Mouse (Mus musculus): ENCODE data around the gene Dock10. TPM values are rescaled to one million over a fixed set of nuclear protein-coding genes. Genes with fewer than 3 reads are reported as not detected.
A peak's percentile ranks its signal among the peaks of the same experiment; 100 is the strongest.

The Dock10 gene
- polyA plus RNA-seq, 2 experiments: 8.2 to 9.1 TPM

DNA sequence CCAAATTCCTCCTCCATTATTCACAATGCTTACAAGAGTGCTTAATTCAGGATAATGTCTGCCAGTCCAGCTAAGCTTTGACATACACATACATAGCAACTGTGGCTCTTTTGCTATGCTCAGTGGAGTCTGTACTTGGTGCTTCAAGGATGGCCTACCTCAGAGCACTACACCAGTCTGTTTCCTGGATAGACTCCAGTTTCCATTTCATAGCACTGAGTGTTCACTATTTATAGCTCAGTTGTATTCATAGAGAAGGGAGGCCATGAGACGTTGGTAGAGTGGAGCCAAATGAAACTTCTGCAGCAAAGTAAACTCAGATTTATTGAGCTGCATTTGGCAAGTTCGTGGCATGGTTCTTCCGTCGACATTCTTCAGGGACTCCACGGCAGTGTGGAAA, 274.9 kb downstream of the Dock10 start:
- H3K9me3 ChIP-seq (ENCODE audit: control insufficient read depth, low read length): no peaks in the 10 kb centered on the region
- H3K4me3 ChIP-seq (replicated peaks; ENCODE audit: low read length): no peak overlapping the region
- no peak overlapping the region for H3K27ac ChIP-seq (replicated peaks; ENCODE audit: low read depth, low read length)
- no peak for ATAC-seq (ENCODE audit: low FRiP score, low read depth)
- no peaks in the 10 kb centered on the region for H3K27me3 ChIP-seq (ENCODE audit: control insufficient read depth, insufficient read depth, low read length)
- WGBS: 61% methylated on average over 5 of the region's 5 CpGs
- TF ChIP-seq POLR2A (IDR thresholded peaks at IDR 0.05; ENCODE audit: borderline replicate concordance, extremely low read depth, insufficient read depth, insufficient read length): no peak
- no peaks in the 10 kb centered on the region for H3K4me1 ChIP-seq (ENCODE audit: control insufficient read depth, insufficient read depth, low read length)
- H3K36me3 ChIP-seq (ENCODE audit: control insufficient read depth, insufficient read depth, low read length): no peaks in the 10 kb centered on the region
- H3K4me2 ChIP-seq (replicated peaks; ENCODE audit: low read depth, low read length, severe bottlenecking): no peak overlapping the region
- H3K9ac ChIP-seq (ENCODE audit: low read depth, low read length, severe bottlenecking): no peak overlapping the region
- DNase-seq (ENCODE audit: low spot score): peak; percentile 49

DNA sequence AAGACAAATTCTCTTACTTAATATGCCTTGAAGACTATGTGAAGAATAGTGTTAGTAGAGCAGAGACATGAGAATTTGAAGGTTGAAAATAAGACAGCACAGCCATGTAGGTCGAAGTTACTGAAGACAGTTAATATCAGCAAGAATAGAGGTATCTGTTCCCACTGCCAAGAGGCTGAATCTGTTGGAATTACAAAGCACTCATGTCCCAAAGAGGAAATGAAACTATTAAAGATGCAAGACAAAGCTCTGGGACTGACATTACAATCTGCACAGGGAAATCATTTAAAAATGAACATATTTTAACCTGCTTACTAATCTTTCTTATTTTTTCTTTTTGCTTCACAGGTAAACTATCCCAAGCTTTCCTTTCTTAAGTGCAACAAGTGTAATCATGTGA, 283.4 kb downstream of the Dock10 start:
- no peaks in the 10 kb centered on the region for H3K9me3 ChIP-seq (ENCODE audit: control insufficient read depth, low read length)
- no peaks in the 10 kb centered on the region for H3K27me3 ChIP-seq (ENCODE audit: control insufficient read depth, insufficient read depth, low read length)
- 71% methylated on average over 1 of the region's 1 CpGs for WGBS
- ATAC-seq (ENCODE audit: low FRiP score, low read depth) (no peak), DNase-seq (ENCODE audit: low spot score) (no peak)
- no peaks in the 10 kb centered on the region for H3K4me1 ChIP-seq (ENCODE audit: control insufficient read depth, insufficient read depth, low read length)
- H3K4me2 ChIP-seq (replicated peaks; ENCODE audit: low read depth, low read length, severe bottlenecking): no peak overlapping the region
- H3K27ac ChIP-seq (replicated peaks; ENCODE audit: low read depth, low read length): no peak overlapping the region
- TF ChIP-seq POLR2A (IDR thresholded peaks at IDR 0.05; ENCODE audit: borderline replicate concordance, extremely low read depth, insufficient read depth, insufficient read length): no peak
- H3K4me3 ChIP-seq (replicated peaks; ENCODE audit: low read length): no peak overlapping the region
- no peak overlapping the region for H3K9ac ChIP-seq (ENCODE audit: low read depth, low read length, severe bottlenecking)
- H3K36me3 ChIP-seq (ENCODE audit: control insufficient read depth, insufficient read depth, low read length): no peaks in the 10 kb centered on the region

DNA sequence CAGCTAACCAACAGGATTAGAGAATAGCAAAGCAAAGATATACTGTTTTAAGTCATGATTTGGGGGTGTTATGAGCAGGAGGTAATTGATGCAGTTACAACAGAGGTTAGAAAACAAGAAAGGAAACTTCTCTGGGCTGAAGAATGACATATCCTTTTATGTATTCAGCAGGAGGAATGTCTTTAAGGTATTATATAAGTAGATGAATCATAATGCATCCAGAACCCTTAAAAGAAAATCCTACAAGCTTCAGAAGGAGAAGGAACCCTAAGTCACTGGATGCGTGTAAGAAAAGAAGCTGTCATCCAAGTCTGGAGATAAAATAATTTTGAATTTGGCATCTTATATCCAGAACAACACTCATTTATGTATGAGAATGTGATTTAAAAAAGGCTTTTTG, 285.9 kb downstream of the Dock10 start:
- Histone ChIP-seq H3K27ac (replicated peaks; ENCODE audit: low read depth, low read length) (no peak overlapping the region), H3K9me3 (ENCODE audit: control insufficient read depth, low read length) (no peaks in the 10 kb centered on the region), H3K4me3 (replicated peaks; ENCODE audit: low read length) (no peak overlapping the region), H3K27me3 (ENCODE audit: control insufficient read depth, insufficient read depth, low read length) (no peaks in the 10 kb centered on the region), H3K9ac (ENCODE audit: low read depth, low read length, severe bottlenecking) (no peak overlapping the region), H3K4me2 (replicated peaks; ENCODE audit: low read depth, low read length, severe bottlenecking) (no peak overlapping the region), H3K36me3 (ENCODE audit: control insufficient read depth, insufficient read depth, low read length) (no peaks in the 10 kb centered on the region), H3K4me1 (ENCODE audit: control insufficient read depth, insufficient read depth, low read length) (no peaks in the 10 kb centered on the region)
- WGBS: 86% methylated on average over 1 of the region's 1 CpGs
- ATAC-seq (ENCODE audit: low FRiP score, low read depth) (no peak), DNase-seq (ENCODE audit: low spot score) (no peak)
- TF ChIP-seq POLR2A (IDR thresholded peaks at IDR 0.05; ENCODE audit: borderline replicate concordance, extremely low read depth, insufficient read depth, insufficient read length): no peak

DNA sequence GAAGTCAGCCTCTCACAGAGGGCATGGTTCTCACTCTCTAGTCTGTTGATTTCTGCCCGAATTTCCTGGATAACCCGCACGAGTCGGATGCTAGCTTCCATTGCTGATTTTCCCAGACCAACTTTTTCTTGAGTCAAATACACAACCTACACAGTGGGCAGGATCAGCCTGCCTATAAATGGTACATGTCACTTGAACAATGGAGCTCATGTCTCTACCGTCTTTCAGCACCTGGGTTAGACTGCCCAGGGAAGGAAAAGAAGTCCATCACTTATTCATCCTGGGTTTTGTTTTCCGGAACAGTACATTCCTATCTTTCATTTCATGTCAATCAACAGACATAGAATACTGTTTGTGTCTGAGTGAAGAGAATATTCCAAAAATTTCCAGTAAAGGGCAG, 297.0 kb downstream of the Dock10 start, which contains the start of gene Gm45261:
Gm45261 (minus strand) TSS at position 101 of the 400 bp plus-strand sequence.
- Histone ChIP-seq H3K4me1 (ENCODE audit: control insufficient read depth, insufficient read depth, low read length) (no peaks in the 10 kb centered on the region), H3K27ac (replicated peaks; ENCODE audit: low read depth, low read length) (no peak within 1 kb of the TSS), H3K4me3 (replicated peaks; ENCODE audit: low read length) (no peak within 1 kb of the TSS), H3K36me3 (ENCODE audit: control insufficient read depth, insufficient read depth, low read length) (no peaks in the 10 kb centered on the region), H3K9ac (ENCODE audit: low read depth, low read length, severe bottlenecking) (no peak within 1 kb of the TSS), H3K27me3 (ENCODE audit: control insufficient read depth, insufficient read depth, low read length) (no peaks in the 10 kb centered on the region), H3K9me3 (ENCODE audit: control insufficient read depth, low read length) (no peaks in the 10 kb centered on the region), H3K4me2 (replicated peaks; ENCODE audit: low read depth, low read length, severe bottlenecking) (no peak within 1 kb of the TSS)
- DNase-seq (ENCODE audit: low spot score): no peak
- ATAC-seq (ENCODE audit: low FRiP score, low read depth): no peak
- no peak for TF ChIP-seq POLR2A (IDR thresholded peaks at IDR 0.05; ENCODE audit: borderline replicate concordance, extremely low read depth, insufficient read depth, insufficient read length)
- 85% methylated on average over 6 of the region's 6 CpGs for WGBS

DNA sequence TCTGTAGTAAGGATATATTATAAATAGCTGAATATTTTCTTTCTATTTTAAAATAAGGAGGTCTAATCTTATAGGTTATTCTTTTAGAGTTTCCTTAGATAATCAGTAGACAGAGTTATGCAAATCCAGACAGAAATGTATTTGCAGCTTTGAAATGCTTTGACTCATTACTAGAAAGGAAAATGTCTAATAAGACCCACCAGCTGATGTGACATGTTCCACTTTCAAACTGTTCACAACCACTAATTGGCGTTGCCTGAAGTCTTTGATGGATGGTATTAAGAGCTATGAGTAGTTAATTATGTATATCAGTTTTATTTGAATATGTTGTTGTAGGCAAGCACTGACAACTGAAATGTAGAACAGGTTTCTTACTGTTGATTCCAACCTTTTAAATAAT, 298.4 kb downstream of the Dock10 start:
- ATAC-seq (ENCODE audit: low FRiP score, low read depth) (no peak), DNase-seq (ENCODE audit: low spot score) (no peak)
- Histone ChIP-seq H3K9me3 (ENCODE audit: control insufficient read depth, low read length) (no peaks in the 10 kb centered on the region), H3K4me1 (ENCODE audit: control insufficient read depth, insufficient read depth, low read length) (no peaks in the 10 kb centered on the region), H3K27ac (replicated peaks; ENCODE audit: low read depth, low read length) (no peak overlapping the region), H3K4me3 (replicated peaks; ENCODE audit: low read length) (no peak overlapping the region), H3K9ac (ENCODE audit: low read depth, low read length, severe bottlenecking) (no peak overlapping the region), H3K4me2 (replicated peaks; ENCODE audit: low read depth, low read length, severe bottlenecking) (no peak overlapping the region), H3K27me3 (ENCODE audit: control insufficient read depth, insufficient read depth, low read length) (no peaks in the 10 kb centered on the region), H3K36me3 (ENCODE audit: control insufficient read depth, insufficient read depth, low read length) (no peaks in the 10 kb centered on the region)
- 81% methylated on average over 1 of the region's 1 CpGs for WGBS
- TF ChIP-seq POLR2A (IDR thresholded peaks at IDR 0.05; ENCODE audit: borderline replicate concordance, extremely low read depth, insufficient read depth, insufficient read length): no peak

DNA sequence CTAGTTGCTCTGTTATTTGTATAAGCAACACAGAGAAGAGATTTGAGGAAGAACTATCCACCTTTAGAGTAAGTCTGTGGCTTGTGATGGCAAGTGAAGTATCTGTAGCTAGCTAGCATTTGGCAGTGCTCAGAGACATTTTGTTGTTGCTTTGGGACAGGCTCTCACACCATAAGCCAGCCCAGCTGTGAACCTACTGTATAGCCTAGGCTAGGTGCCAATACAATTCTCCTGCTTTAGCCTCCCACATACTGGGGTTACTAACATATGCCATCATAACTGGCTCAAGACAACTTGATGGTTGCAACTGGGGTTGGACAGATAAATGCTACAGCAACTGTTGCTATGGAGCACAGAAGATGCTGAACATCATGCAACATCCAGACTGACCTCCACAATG, 298.9 kb downstream of the Dock10 start:
- no peaks in the 10 kb centered on the region for H3K9me3 ChIP-seq (ENCODE audit: control insufficient read depth, low read length)
- H3K27ac ChIP-seq (replicated peaks; ENCODE audit: low read depth, low read length): no peak overlapping the region
- no peak for DNase-seq (ENCODE audit: low spot score)
- ATAC-seq (ENCODE audit: low FRiP score, low read depth): no peak
- no peak for TF ChIP-seq POLR2A (IDR thresholded peaks at IDR 0.05; ENCODE audit: borderline replicate concordance, extremely low read depth, insufficient read depth, insufficient read length)
- no peak overlapping the region for H3K4me3 ChIP-seq (replicated peaks; ENCODE audit: low read length)
- H3K36me3 ChIP-seq (ENCODE audit: control insufficient read depth, insufficient read depth, low read length): no peaks in the 10 kb centered on the region
- no peak overlapping the region for H3K4me2 ChIP-seq (replicated peaks; ENCODE audit: low read depth, low read length, severe bottlenecking)
- no peaks in the 10 kb centered on the region for H3K27me3 ChIP-seq (ENCODE audit: control insufficient read depth, insufficient read depth, low read length)
- H3K4me1 ChIP-seq (ENCODE audit: control insufficient read depth, insufficient read depth, low read length): no peaks in the 10 kb centered on the region
- H3K9ac ChIP-seq (ENCODE audit: low read depth, low read length, severe bottlenecking): no peak overlapping the region

Measured in limb, embryonic 14.5 days (tissue).